Mouse (Mus musculus): Measurements from ENCODE around the gene Tbc1d2b.
A peak's percentile ranks its signal among the peaks of the same experiment; 100 is the strongest.

Tbc1d2b gene

DNA sequence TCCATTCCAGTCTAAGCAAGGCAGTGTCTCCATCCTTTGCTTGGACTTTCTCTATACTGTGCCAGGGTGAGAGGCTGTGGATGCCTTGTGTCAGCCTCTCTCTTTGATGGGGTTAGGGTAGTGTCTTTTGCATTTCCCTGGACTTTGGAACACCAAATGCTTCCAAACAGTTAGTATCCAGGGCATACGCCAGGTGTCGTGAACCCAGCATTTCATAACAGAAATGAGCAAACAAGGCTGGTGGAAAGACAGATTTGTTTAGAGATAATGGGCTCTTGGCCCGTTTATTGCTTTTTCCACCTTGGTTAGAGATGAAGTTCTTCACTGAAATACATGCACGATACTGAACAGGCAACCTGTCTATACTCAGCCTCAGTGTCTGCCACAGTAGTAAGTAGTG is 105.0 kb downstream of the Tbc1d2b start:
- DNase-seq: no peak

DNA sequence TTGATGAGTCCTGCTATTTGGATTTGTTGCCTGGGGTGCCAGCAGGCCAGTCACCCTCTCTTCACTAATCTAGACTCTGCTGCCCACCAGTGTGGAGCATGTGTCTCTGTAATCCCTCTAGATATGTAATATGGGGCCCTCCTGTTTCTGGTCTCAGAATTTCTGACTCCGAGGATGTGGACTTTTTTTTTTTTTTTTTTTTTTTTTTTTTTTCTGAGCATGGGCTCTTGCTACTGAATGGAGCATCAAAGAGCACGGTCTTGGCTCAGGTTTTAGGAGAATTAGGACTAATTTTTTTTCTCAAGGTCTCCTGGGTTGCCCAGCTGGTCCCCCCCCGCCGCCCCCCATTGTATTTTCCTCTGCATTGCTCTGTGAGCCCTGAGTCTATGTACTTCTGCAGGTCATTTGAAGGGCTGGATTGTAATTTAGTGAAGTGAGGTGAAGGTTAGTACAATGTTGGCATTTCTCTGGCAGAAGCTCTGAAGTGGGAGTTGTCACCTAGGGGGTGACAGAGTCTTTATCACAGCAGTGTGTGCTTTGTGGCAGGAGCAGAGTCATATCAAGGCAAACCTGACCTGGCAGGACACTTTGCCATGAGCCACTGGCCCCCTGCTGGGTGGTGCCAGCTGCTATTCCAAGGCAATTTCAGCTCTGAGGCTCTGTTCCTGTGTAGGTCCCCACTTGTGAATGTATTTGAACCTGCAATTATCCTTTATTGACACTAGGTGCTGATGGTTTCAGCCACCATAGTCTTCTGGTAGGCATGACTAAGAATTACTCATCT is 105.7 kb downstream of the Tbc1d2b start:
- no peak for DNase-seq

DNA sequence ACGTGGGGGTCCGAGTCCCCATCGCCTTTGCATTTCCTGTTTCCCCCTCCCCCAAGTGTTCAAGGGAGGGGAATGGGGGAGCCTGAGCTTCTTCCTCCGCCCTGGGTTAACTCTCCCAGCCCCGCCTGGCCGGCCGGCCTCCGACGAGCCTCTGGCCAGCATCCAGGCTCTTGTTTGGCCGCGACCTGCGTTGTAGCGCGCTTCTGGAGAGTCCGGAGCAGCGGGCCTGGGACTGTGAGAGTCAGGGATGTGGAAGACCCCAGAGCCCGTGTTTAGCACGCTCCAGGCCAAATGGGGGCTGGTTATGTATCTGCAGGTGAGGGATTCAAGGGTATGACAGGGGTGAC is 106.9 kb downstream of the Tbc1d2b start:
- DNase-seq: peak; percentile 25 to 44

DNA sequence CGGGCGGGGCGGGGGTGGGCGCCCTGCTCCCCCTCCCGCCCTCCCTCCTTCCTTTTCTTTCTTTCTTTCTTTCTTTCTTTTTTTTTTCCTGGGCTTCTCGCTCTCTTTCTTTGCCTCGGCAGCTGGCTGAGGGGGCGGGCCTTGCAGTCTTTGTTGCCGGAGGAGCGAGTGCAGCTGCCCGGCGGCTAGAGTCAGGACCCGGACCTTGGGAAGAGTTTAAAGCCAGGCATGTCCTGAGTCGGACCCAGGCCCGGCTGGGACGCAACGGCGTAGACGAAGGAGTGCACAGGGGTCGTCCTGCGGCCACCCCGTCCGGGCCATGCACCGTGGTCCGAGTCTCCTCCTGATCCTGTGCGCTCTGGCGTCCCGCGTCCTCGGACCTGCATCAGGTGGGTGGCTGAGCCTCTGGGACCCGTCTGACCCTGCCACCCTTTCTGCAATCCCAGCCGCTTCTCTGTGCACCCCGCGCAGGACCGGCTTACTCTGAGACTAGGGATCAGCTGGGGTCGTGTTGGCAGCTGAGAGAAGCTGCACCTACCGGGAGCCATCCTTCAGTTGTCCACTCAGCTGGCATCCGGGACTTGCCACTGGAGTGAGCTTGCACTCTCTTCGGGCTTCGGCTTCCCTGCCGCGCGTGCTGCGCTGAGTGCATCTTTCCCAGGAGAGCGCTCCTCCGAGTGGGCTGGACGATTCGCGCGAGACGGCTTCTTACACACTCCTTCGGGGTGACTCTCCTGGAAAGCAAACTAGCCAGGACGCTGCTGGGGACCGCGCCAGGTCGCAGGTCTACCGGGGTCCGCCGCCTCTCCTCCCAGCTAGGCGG is 107.5 kb downstream of the Tbc1d2b start, which contains the start of gene Adamts7:
Gene Adamts7, plus strand, starts transcription at position 144 of the 823 bp plus-strand sequence.
- DNase-seq: peak; percentile 17 to 45

DNA sequence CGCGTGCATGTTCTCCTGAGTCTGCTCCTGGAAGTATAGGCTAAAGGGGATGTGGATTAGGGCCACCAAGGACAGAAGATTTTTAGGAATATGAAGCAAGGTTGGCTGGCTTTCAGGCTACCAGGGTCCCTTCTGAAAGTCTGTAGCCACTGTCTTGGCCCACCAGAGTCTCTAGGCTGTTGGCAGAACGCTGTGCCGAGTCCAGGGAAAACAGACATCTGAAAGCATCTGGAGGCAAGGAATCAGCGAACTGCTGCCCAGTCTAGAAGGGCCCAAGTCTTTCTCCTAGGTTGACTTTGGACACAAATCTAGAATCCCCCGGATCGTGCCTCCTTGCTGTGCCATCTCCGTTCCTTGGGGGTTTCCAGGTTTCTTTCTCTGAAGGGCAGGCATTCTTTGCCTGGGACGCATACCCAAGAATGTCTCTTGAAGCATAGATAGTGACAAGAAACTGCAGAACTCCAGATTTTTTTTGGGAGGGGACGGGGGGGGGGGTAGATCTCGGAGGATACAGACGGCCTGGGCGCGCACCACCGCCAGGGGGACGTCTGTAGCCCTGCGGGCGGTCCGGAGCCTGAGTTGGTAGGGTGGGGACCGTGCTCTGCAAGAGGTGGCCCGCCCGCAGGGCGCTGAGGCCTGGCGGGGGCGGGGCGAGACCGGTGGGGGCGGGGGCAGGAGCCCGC is 108.2 kb downstream of the Tbc1d2b start:
- no peak for DNase-seq

Data from cerebellum, adult 18-20 months (tissue).